Mouse (Mus musculus) embryonic fibroblast, embryonic 13.5 days (primary cell): ENCODE results near the gene Ntrk2.

Experiments used
- CTCF ChIP-seq: IDR thresholded peaks from 2 replicates; pipeline ENCODE4 v1.5.1; 2011; ENCODE audit warnings: mild to moderate bottlenecking, control low read depth, low read length, moderate library complexity, borderline replicate concordance; ENCODE audit not compliant: insufficient read depth
- POLR2A ChIP-seq: IDR thresholded peaks from 2 replicates; pipeline ENCODE4 v1.6.1; 2011; ENCODE audit warnings: low read depth, mild to moderate bottlenecking, control low read depth, low read length, moderate library complexity

GRCm38 (mm10) chr13:58882468-58882867 is 76.1 kb downstream of the Ntrk2 start:
- TF ChIP-seq POLR2A = no peak
- TF ChIP-seq CTCF = no peak
